Mouse (Mus musculus) frontal cortex, adult 2 months (tissue): ENCODE measurements around the gene Myo6. TPM values are rescaled to one million over a fixed set of nuclear protein-coding genes. Genes with fewer than 3 reads are reported as not detected.
A peak's percentile ranks its signal among the peaks of the same experiment; 100 is the strongest.

Experiments used
- DNase-seq, 2 experiments: peaks; one replicate each; pipeline ENCODE4 v3.0.0; 2022; ENCODE audit warnings: low spot score in 1 of 2; ENCODE audit errors: extremely low spot score in 1 of 2
- polyA plus RNA-seq: library from polyadenylated mRNA; depleted of rRNA; stranded (reverse); fragments of >200 nt; gene quantifications from 2 replicates; pipeline ENCODE4 v1.2.3, GENCODE M21; 2012; rRNA removed

Myo6 gene
- polyA plus RNA-seq, 1 experiment, result 62.6 TPM

DNA sequence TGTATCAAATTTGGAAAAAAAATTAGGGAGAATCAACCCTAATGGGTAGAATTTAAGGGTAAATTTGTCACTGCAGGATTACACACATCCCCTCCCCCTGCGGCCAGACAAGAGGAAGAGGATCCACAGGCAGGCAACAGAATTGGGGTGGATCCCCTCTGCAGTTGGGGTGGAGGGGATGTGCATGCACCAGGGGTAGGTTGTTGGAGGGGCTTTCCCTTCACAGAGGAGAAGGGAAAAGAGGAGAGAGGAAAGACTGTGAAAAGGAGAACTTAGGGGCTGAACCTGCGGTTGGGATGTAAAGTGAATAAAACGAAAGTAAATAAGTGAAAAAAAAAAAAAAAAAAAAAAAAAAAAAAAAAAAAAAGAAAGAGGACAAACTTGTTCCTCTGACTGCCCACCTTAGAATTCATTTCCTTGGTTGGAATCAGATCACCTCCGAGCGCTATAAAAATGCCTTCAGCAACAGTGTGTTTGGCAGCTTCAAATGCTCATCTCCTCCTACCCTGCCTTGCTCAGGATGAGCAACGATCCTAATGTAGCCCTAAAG is 179.7 kb downstream of the Myo6 start:
- DNase-seq, result no peak

DNA sequence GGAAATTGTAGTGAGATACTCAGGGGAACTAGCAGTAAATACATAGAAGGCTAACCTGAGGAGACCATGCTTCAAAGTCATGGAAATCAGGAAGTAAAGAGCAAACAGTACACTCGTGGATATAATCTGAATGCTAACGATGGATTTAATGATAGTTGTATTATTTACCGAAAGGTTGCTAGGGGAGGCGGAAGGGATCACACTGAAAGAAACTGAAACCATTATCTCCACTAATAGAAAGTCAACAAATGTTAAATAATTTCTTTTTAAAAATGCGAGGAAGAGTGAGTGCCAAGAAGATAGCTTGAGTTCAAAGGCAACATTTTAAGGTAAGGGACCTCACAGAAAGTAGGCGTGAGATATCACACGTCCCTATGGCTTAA is 186.5 kb downstream of the Myo6 start:
- no peak for DNase-seq

DNA sequence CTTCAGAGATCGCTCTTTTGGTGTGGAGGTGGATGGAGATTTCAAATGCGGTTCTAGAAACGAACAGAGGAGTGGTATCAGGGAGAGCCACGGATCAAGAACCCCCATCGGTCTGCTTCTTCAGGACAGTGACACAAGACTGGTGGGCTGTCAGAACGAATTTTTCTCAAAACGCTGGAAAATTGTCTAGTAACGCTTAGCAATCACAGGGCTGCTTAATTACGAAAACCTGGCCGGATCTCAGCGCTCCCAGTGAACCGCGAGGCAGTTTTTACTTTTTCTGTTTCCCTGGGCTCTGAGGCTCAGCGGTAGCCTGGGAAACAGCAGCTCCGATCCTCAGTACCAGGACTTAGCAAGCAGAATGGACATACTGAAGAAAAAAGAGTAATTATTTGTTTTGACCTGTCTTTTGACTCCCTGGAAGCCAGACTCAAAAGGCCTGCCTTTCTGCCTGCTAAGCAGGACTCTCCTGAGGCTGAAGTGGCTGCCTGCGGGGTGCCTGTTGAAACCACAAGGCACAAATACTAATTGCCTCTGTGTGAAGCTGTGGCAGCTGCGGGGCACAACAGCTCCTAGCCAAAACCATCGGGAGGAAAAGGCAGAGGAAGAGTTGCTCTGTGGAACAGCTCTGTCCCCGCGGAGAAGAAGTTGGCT is 187.0 kb downstream of the Myo6 start:
- DNase-seq, result peak in 1 of 2 experiments; percentile 23

DNA sequence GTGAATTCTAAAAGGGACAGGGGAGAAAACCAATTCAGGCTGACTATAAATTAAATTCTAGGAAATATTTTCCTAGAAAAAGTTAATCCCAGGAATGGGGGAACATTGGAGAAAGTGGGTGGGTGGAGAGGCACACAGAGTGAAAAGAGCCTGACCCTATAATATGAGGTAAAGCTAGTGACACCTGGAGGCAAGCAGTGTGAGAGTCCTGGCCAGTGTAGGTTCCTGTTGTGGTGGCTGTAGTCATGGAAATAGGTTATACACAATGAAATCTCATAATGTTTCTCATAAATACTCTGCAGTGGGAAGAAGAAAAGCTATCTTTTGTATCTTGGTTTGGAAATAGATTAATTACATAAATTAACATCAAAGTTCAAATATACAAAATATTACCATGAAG is 195.2 kb downstream of the Myo6 start:
- no peak for DNase-seq

Other genes starting within 250 kb of the Myo6 start
- 6.6 and 10.0 TPM in 2 replicates for gene Filip1, start 152.2 kb upstream of the Myo6 start, polyA plus RNA-seq
- 41.4 and 43.0 TPM in 2 replicates for gene Senp6, start 98.1 kb upstream of the Myo6 start, polyA plus RNA-seq